Mouse (Mus musculus) embryo, embryonic 11.5 days (tissue): Measurements from ENCODE around the gene Ccdc61.

Experiments
- DNase-seq: peaks from one replicate; pipeline ENCODE4 v3.0.0-alpha.2; 2012; ENCODE audit warnings: low read depth, low spot score

Ccdc61 gene

DNA sequence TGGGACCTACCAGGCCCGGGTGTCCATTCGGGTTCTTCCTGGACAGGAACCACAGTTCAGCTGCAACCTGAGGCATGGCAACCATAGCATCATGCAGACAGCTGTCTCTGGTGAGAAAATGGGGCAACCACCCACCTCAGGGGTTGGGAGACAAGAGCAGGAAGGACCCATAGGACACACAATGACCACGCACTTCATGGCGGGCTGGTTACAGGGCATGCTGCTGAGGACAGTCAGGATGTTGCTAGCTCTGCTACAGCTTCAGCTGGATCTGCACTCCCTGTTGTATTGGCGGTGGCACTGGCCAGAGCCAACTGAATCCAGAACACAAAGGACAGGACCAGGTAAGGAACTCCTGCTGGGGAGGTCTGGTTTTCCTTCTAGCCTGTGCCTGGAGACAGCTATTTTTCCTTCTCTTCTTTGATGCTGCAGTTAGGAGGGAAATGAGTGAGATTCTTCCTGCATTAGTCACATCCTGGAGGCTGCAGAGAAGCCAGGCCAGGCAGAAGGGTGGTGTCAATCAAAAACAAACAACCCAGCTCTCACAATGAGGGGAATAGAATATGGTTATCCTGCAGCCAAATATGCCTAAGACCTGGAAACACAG is 51.8 kb downstream of the Ccdc61 start:
- no peak for DNase-seq

DNA sequence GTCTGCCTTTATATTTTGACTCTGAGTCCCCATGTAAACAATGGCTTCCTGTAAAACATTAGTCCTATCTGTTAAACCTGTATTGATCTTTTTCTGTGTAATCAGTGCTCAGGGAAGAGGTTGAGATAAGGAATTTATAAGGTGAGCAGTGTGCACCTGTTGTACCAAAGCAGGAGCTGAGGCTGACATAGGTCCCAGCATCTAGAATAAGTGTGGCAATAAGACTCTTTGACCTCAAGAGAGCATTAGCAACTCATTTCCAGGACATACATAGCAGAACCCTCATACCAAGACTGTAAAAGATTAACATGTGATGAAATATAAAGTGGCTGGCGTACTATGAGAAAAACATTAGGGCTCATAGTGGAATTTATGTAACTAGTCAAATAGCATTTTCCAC is 61.8 kb downstream of the Ccdc61 start:
- no peak for DNase-seq

DNA sequence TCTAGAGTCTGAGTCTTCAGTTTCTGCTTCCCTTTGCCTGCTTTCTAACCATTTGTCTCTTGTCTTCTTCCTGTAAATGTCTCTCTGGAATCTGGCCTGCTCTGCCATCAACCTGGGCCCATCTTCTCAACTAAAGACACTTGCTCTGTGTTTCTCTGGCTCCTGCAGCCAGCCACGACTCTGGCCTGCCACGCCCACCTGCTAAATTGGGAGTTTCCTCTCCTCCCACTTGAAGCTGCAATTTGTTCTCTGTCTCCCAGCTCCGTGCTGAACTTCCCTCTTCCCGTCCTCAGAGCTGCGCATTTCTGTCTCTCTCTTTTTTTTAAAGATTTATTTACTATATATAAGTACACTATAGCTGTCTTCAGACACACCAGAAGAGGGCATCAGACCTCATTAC is 65.4 kb downstream of the Ccdc61 start:
- DNase-seq = no peak

DNA sequence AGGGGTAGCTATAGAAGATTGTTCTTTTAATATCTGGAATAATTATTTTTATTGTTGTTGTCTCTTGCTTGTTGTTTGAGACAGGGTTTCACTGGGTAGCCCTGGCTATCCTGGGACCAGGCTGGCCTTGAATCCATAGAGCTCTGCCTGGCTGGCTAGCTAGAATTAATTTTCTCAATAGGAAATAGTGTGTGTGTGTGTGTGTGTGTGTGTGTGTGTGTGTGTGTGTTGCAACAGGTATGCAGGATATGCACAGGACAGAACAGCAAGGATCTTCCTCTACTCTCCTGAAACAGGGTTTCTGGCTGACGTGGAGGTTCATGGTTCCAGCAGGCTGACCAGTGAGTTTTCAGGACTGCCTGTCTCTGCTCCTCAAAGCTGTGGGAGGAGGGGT is 69.0 kb downstream of the Ccdc61 start:
- DNase-seq = no peak
